Mouse (Mus musculus): ENCODE results near the gene Avpr2. TPM values are rescaled to one million over a fixed set of nuclear protein-coding genes. Genes with fewer than 3 reads are reported as not detected.

Gene Avpr2
- total RNA-seq, 2 experiments from 2014 or later = not detected

GRCm38 (mm10) chrX:73914827-73915703 is 23.2 kb downstream of the Avpr2 start:
- peak; percentile 81 to 87 for DNase-seq
- intact Hi-C loops (cut with DNase I) = no loop called here

GRCm38 (mm10) chrX:73916945-73917344 is 25.0 kb downstream of the Avpr2 start:
- intact Hi-C loops (cut with DNase I) = no loop called here
- DNase-seq = no peak

GRCm38 (mm10) chrX:73918631-73919030 is 26.7 kb downstream of the Avpr2 start:
- no peak for DNase-seq
- intact Hi-C loops (cut with DNase I) = no loop called here

- intact Hi-C loops (cut with DNase I) = loop anchor here (10.0 kb wide), 1 partner anchor 247 kb away; the partner anchor contains the start of gene Slc6a8
- peak in 1 of 2 experiments; percentile 7 for DNase-seq
These were observed 29.5 kb downstream of the Avpr2 start for GRCm38 (mm10) chrX:73921285-73921822.

- DNase-seq = peak; percentile 88 to 90
- intact Hi-C loops (cut with DNase I) = loop anchor here (10.0 kb wide), 1 partner anchor 247 kb away; the partner anchor contains the start of gene Slc6a8
These were observed 30.1 kb downstream of the Avpr2 start, which contains the start of the genes Arhgap4 and Naa10 for GRCm38 (mm10) chrX:73921823-73922549. TSS of gene Arhgap4 (minus strand) at chrX:73921870. TSS of gene Naa10 (minus strand) at chrX:73921944.

GRCm38 (mm10) chrX:73922550-73922882 is 30.6 kb downstream of the Avpr2 start:
- intact Hi-C loops (cut with DNase I) = loop anchor here (10.0 kb wide), 1 partner anchor 248 kb away; the partner anchor contains the start of gene Slc6a8
- no peak for DNase-seq

- intact Hi-C loops (cut with DNase I) = no loop called here
- peak; percentile 65 to 71 for DNase-seq
These were observed 38.6 kb downstream of the Avpr2 start, which contains the start of gene Renbp for GRCm38 (mm10) chrX:73930402-73931062. TSS of gene Renbp (minus strand) at chrX:73930850.

GRCm38 (mm10) chrX:73931871-73932270 is 40.0 kb downstream of the Avpr2 start:
- intact Hi-C loops (cut with DNase I) = no loop called here
- DNase-seq = no peak

GRCm38 (mm10) chrX:73941860-73942259 is 50.0 kb downstream of the Avpr2 start:
- intact Hi-C loops (cut with DNase I) = loop anchor here (10.0 kb wide), 1 partner anchor 227 kb away; the partner anchor contains the start of genes Abcd1 and Bcap31

GRCm38 (mm10) chrX:73942294-73942693 is 50.4 kb downstream of the Avpr2 start:
- intact Hi-C loops (cut with DNase I) = loop anchor here (10.0 kb wide), 1 partner anchor 227 kb away; the partner anchor contains the start of genes Abcd1 and Bcap31

More at GRCm38 (mm10) chrX:73941860-73942259, 50.0 kb downstream of the Avpr2 start:
- no peak for DNase-seq

More at GRCm38 (mm10) chrX:73942294-73942693, 50.4 kb downstream of the Avpr2 start:
- no peak for DNase-seq

Other genes starting within 250 kb of the Avpr2 start
- 1 to 10 TPM; 4.3 to 6.8 TPM for gene Pnck, start 232.0 kb upstream of the Avpr2 start, total RNA-seq (2021)
- 100 to 1,000 TPM; 109 to 112 TPM for gene Slc6a8, start 219.0 kb upstream of the Avpr2 start, total RNA-seq (2021)
- 10 to 100 TPM; 75.8 to 89.6 TPM for gene Bcap31, start 175.9 kb upstream of the Avpr2 start, total RNA-seq (2021)
- gene Abcd1, start 175.5 kb upstream of the Avpr2 start, total RNA-seq (2021) = 10 to 100 TPM; 27.8 TPM
- gene Plxnb3, start 135.0 kb upstream of the Avpr2 start, total RNA-seq (2021) = 1 to 10 TPM; 1.0 to 1.2 TPM
- gene Srpk3, start 117.7 kb upstream of the Avpr2 start, total RNA-seq (2021) = 10 to 100 TPM; 23.9 to 29.3 TPM
- gene Idh3g, start 105.2 kb upstream of the Avpr2 start, total RNA-seq (2021) = 100 to 1,000 TPM; 582 to 586 TPM
- gene Ssr4, start 105.1 kb upstream of the Avpr2 start, total RNA-seq (2021) = 10 to 100 TPM; 82.1 to 83.9 TPM
- 1 to 10 TPM; 2.0 to 2.1 TPM for gene Pdzd4, start 67.1 kb upstream of the Avpr2 start, total RNA-seq (2021)
- gene L1cam, start 4.0 kb downstream of the Avpr2 start, total RNA-seq (2021) = 1 to 10 TPM; 2.0 to 2.1 TPM
- 1 to 10 TPM; 2.0 to 4.0 TPM for gene Arhgap4, start 29.8 kb downstream of the Avpr2 start, total RNA-seq (2021)
- gene Naa10, start 29.8 kb downstream of the Avpr2 start, total RNA-seq (2021) = 10 to 100 TPM; 54.3 to 59.5 TPM
- gene Renbp, start 38.7 kb downstream of the Avpr2 start, total RNA-seq (2021) = 10 to 100 TPM in 1 of 2 experiments, 1 to 10 TPM in 1; 8.2 to 10.1 TPM
- 10 to 100 TPM; 46.5 to 49.8 TPM for gene Hcfc1, start 74.3 kb downstream of the Avpr2 start, total RNA-seq (2021)
- gene Irak1, start 131.8 kb downstream of the Avpr2 start, total RNA-seq (2021) = 10 to 100 TPM; 54.5 to 55.6 TPM
- not detected for gene Opn1mw, start 235.4 kb downstream of the Avpr2 start, total RNA-seq (2021)
- gene Mecp2, start 243.3 kb downstream of the Avpr2 start, total RNA-seq (2021) = 10 to 100 TPM; 28.4 to 34.6 TPM

Measured in heart, postnatal 14 days (tissue).